Mouse (Mus musculus): ENCODE results near the gene Fam120a. TPM values are rescaled to one million over a fixed set of nuclear protein-coding genes. Genes with fewer than 3 reads are reported as not detected.

Fam120a gene
- polyA plus RNA-seq (2016; fragmentation: Nextera tagmentation; extraction: Ambion mirVana), result 15.3 and 15.9 TPM in 2 replicates

- Histone ChIP-seq H3K4me3 (peak within 1 kb of the TSS; percentile 89), H3K36me3 (0 out of 2 replicates have a peak, but pooled peaks cover 3% of the 10 kb centered on the region), H3K4me1 (peaks cover 37% of the 10 kb centered on the region), H3K9ac (peak within 1 kb of the TSS; percentile 96), H3K4me2 (replicated peaks) (peak within 1 kb of the TSS; percentile 97), H3K27ac (peak within 1 kb of the TSS; percentile 94), H3K9me3 (no peaks in the 10 kb centered on the region), H3K27me3 (replicated peaks) (no peaks in the 10 kb centered on the region)
- WGBS, result 1% methylated on average over 113 of the region's 116 CpGs
- ATAC-seq (ENCODE audit: low FRiP score, low read depth), result peak; percentile 91
Observed at GRCm38 (mm10) chr13:48967956-48968749, at the start of gene Fam120a. TSS of gene Fam120a (minus strand) at chr13:48968017.

GRCm38 (mm10) chr13:49017375-49017774 is 49.6 kb upstream of the Fam120a start:
- Histone ChIP-seq H3K4me1 (peaks cover 20% of the 10 kb centered on the region), H3K9me3 (0 out of 2 replicates have a peak, but pooled peaks cover 6% of the 10 kb centered on the region), H3K4me2 (replicated peaks) (no peak overlapping the region), H3K9ac (no peak overlapping the region), H3K27me3 (replicated peaks) (peaks cover 9% of the 10 kb centered on the region), H3K27ac (no peak overlapping the region), H3K4me3 (no peak overlapping the region), H3K36me3 (no peaks in the 10 kb centered on the region)
- no peak for ATAC-seq (ENCODE audit: low FRiP score, low read depth)
- WGBS, result 95% methylated on average over 1 of the region's 1 CpGs

GRCm38 (mm10) chr13:49016311-49016761 is 48.5 kb upstream of the Fam120a start:
- Histone ChIP-seq H3K27ac (peak overlapping the region; percentile 77), H3K4me2 (replicated peaks) (peak overlapping the region; percentile 57), H3K9ac (peak overlapping the region; percentile 42; the same call in 1 of the 2 replicates), H3K27me3 (replicated peaks) (peaks cover 11% of the 10 kb centered on the region), H3K9me3 (0 out of 2 replicates have a peak, but pooled peaks cover 6% of the 10 kb centered on the region), H3K4me3 (peak overlapping the region; percentile 16; the same call in 1 of the 2 replicates), H3K36me3 (no peaks in the 10 kb centered on the region), H3K4me1 (peaks cover 20% of the 10 kb centered on the region)
- 2% methylated on average over 16 of the region's 16 CpGs for WGBS
- ATAC-seq (ENCODE audit: low FRiP score, low read depth), result peak; percentile 92

GRCm38 (mm10) chr13:49015366-49016306 is 47.8 kb upstream of the Fam120a start:
- peaks cover 20% of the 10 kb centered on the region for H3K4me1 ChIP-seq
- H3K9me3 ChIP-seq, result 0 out of 2 replicates have a peak, but pooled peaks cover 6% of the 10 kb centered on the region
- H3K27me3 ChIP-seq (replicated peaks), result peaks cover 11% of the 10 kb centered on the region
- peak; percentile 51 for ATAC-seq (ENCODE audit: low FRiP score, low read depth)
- peak overlapping the region; percentile 42; the same call in 1 of the 2 replicates for H3K9ac ChIP-seq
- 0 out of 2 replicates have a peak overlapping the region, but pooled peaks have one; percentile 16 for H3K4me3 ChIP-seq
- H3K4me2 ChIP-seq (replicated peaks), result peak overlapping the region; percentile 57
- peak overlapping the region; percentile 77 for H3K27ac ChIP-seq
- H3K36me3 ChIP-seq, result no peaks in the 10 kb centered on the region
- 5% methylated on average over 30 of the region's 30 CpGs for WGBS

GRCm38 (mm10) chr13:49013206-49013794 is 45.5 kb upstream of the Fam120a start:
- WGBS, result 34% methylated on average over 5 of the region's 5 CpGs
- Histone ChIP-seq H3K36me3 (no peaks in the 10 kb centered on the region), H3K4me1 (peaks cover 17% of the 10 kb centered on the region), H3K9me3 (0 out of 2 replicates have a peak, but pooled peaks cover 6% of the 10 kb centered on the region), H3K4me2 (replicated peaks) (no peak overlapping the region), H3K27me3 (replicated peaks) (peaks cover 11% of the 10 kb centered on the region), H3K9ac (no peak overlapping the region), H3K27ac (no peak overlapping the region), H3K4me3 (no peak overlapping the region)
- no peak for ATAC-seq (ENCODE audit: low FRiP score, low read depth)

GRCm38 (mm10) chr13:49001691-49002090 is 33.9 kb upstream of the Fam120a start:
- Histone ChIP-seq H3K36me3 (no peaks in the 10 kb centered on the region), H3K9me3 (no peaks in the 10 kb centered on the region), H3K4me3 (no peak overlapping the region), H3K27ac (no peak overlapping the region), H3K4me1 (no peaks in the 10 kb centered on the region), H3K4me2 (replicated peaks) (no peak overlapping the region), H3K9ac (no peak overlapping the region), H3K27me3 (replicated peaks) (no peaks in the 10 kb centered on the region)
- ATAC-seq (ENCODE audit: low FRiP score, low read depth), result no peak
- WGBS, result 61% methylated on average over 3 of the region's 3 CpGs

- Histone ChIP-seq H3K4me1 (no peaks in the 10 kb centered on the region), H3K36me3 (no peaks in the 10 kb centered on the region), H3K27me3 (replicated peaks) (no peaks in the 10 kb centered on the region), H3K9me3 (no peaks in the 10 kb centered on the region), H3K4me2 (replicated peaks) (no peak overlapping the region), H3K9ac (no peak overlapping the region), H3K4me3 (no peak overlapping the region), H3K27ac (no peak overlapping the region)
- no peak for ATAC-seq (ENCODE audit: low FRiP score, low read depth)
- WGBS, result 11% methylated on average over 6 of the region's 6 CpGs
Observed at GRCm38 (mm10) chr13:48998591-48998990, 30.8 kb upstream of the Fam120a start.

- Histone ChIP-seq H3K36me3 (no peaks in the 10 kb centered on the region), H3K27ac (no peak overlapping the region), H3K9ac (no peak overlapping the region), H3K9me3 (no peaks in the 10 kb centered on the region), H3K27me3 (replicated peaks) (no peaks in the 10 kb centered on the region), H3K4me1 (no peaks in the 10 kb centered on the region), H3K4me2 (replicated peaks) (no peak overlapping the region), H3K4me3 (no peak overlapping the region)
- no peak for ATAC-seq (ENCODE audit: low FRiP score, low read depth)
- WGBS, result 90% methylated on average over 4 of the region's 4 CpGs
Observed at GRCm38 (mm10) chr13:48996731-48997130, 28.9 kb upstream of the Fam120a start.

GRCm38 (mm10) chr13:48994903-48995302 is 27.1 kb upstream of the Fam120a start:
- Histone ChIP-seq H3K9ac (no peak overlapping the region), H3K27ac (no peak overlapping the region), H3K4me2 (replicated peaks) (no peak overlapping the region), H3K4me3 (no peak overlapping the region), H3K4me1 (no peaks in the 10 kb centered on the region), H3K27me3 (replicated peaks) (no peaks in the 10 kb centered on the region), H3K9me3 (no peaks in the 10 kb centered on the region), H3K36me3 (no peaks in the 10 kb centered on the region)
- WGBS, result 14% methylated on average over 3 of the region's 3 CpGs
- ATAC-seq (ENCODE audit: low FRiP score, low read depth), result 0 out of 2 replicates have a peak, but pooled peaks have one; percentile 50

- Histone ChIP-seq H3K4me3 (no peak overlapping the region), H3K27me3 (replicated peaks) (no peaks in the 10 kb centered on the region), H3K9ac (no peak overlapping the region), H3K27ac (no peak overlapping the region), H3K36me3 (no peaks in the 10 kb centered on the region), H3K4me2 (replicated peaks) (no peak overlapping the region), H3K4me1 (no peaks in the 10 kb centered on the region), H3K9me3 (no peaks in the 10 kb centered on the region)
- no peak for ATAC-seq (ENCODE audit: low FRiP score, low read depth)
Observed at GRCm38 (mm10) chr13:48992914-48993313, 25.1 kb upstream of the Fam120a start.

- Histone ChIP-seq H3K4me1 (no peaks in the 10 kb centered on the region), H3K9me3 (no peaks in the 10 kb centered on the region), H3K4me2 (replicated peaks) (no peak overlapping the region), H3K27ac (no peak overlapping the region), H3K9ac (no peak overlapping the region), H3K27me3 (replicated peaks) (no peaks in the 10 kb centered on the region), H3K4me3 (no peak overlapping the region), H3K36me3 (no peaks in the 10 kb centered on the region)
- WGBS, result 93% methylated on average over 2 of the region's 2 CpGs
- ATAC-seq (ENCODE audit: low FRiP score, low read depth), result no peak
Observed at GRCm38 (mm10) chr13:48990138-48990537, 22.3 kb upstream of the Fam120a start.

Data from neural tube, embryonic 12.5 days (tissue).